Mouse (Mus musculus) neutrophil, adult 5-6 weeks (primary cell): Measurements from ENCODE around the gene 1190002N15Rik. TPM values are rescaled to one million over a fixed set of nuclear protein-coding genes. Genes with fewer than 3 reads are reported as not detected.

Source experiments
- ATAC-seq: fragments of 151-379, 151-347 bp; 2 replicates; pipeline ENCODE4 v1.8.0; 2017; ENCODE audit warnings: mild to moderate bottlenecking, moderate TSS enrichment; ENCODE audit not compliant: insufficient number of reproducible peaks, poor library complexity, low FRiP score, severe bottlenecking; ENCODE audit errors: extremely low read depth
- total RNA-seq: library from RNA; stranded (forward); fragments of 200-1000 nt; gene quantifications from 2 replicates; pipeline ENCODE4 v1.2.3, GENCODE M21; 2017

1190002N15Rik gene
- total RNA-seq: 9.1 and 9.5 TPM in 2 replicates

- ATAC-seq: peak; percentile 69
These were observed at the start of gene 1190002N15Rik for GRCm38 (mm10) chr9:94537970-94538822. TSS of gene 1190002N15Rik (minus strand) at chr9:94538081.

GRCm38 (mm10) chr9:94582309-94582708 lies 44.4 kb upstream of the 1190002N15Rik start:
- ATAC-seq: no peak

GRCm38 (mm10) chr9:94581661-94582060 lies 43.8 kb upstream of the 1190002N15Rik start:
- ATAC-seq: no peak

DNA sequence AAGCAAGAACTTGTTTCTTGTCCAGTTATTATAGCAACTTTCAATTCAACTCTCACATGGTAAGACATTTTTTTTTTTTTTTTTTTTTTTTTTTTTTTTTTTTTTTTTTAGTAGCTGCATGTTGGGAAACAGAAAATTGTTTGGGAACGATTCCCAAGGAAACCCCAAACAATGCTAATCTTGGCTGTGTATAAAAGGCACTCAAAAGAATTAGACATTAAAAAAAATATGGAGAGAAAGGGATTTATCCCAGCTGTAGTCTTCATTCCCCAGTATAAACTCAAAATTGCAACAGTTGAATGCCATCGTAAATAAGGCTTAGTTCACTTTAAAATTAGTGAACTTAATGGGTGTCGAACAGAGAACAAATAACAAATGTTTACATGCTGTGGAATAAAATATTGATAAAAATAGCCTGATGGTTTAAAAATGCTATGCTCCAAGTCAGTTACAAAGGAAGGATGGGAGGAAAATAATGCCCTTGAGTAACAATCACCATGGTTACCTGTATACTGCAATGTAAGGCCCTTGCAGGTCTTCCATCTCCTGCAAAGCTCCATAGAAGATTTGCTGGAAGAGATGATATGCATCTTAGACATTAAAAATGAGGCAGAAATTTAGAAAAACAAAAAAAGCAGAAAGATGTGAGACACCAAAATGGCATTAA lies 42.3 kb upstream of the 1190002N15Rik start:
- ATAC-seq: no peak

GRCm38 (mm10) chr9:94571802-94572201 lies 33.9 kb upstream of the 1190002N15Rik start:
- ATAC-seq: no peak

GRCm38 (mm10) chr9:94568386-94568785 lies 30.5 kb upstream of the 1190002N15Rik start:
- ATAC-seq: no peak

GRCm38 (mm10) chr9:94567722-94568314 lies 29.9 kb upstream of the 1190002N15Rik start:
- ATAC-seq: no peak

- ATAC-seq: no peak
These were observed 19.1 kb upstream of the 1190002N15Rik start for GRCm38 (mm10) chr9:94556776-94557514.

- ATAC-seq: no peak
These were observed 18.4 kb upstream of the 1190002N15Rik start for GRCm38 (mm10) chr9:94556249-94556648.

GRCm38 (mm10) chr9:94550493-94551095 lies 12.7 kb upstream of the 1190002N15Rik start:
- ATAC-seq: no peak

DNA sequence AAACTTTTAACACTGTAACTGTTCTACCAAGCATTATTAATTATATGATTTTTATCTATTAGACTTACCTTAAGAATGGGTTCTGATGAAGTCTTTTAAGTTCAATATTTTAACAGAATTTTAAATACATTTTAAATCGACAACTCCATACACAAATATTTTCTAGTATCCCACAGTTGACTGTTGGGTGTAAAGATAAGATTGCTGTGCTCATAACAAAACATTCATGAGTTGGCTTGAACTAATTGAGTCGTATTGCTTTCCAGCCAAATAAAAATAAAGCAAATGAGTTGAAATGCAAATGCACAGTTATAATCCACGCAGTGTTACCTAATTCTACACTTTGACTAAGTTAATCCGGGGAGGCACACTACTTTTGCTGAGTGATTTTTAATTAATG lies 6.0 kb upstream of the 1190002N15Rik start:
- ATAC-seq: no peak

- ATAC-seq: no peak
These were observed 2.6 kb upstream of the 1190002N15Rik start for GRCm38 (mm10) chr9:94540343-94541095.

- ATAC-seq: no peak
These were observed 1.5 kb upstream of the 1190002N15Rik start for GRCm38 (mm10) chr9:94539346-94539865.

GRCm38 (mm10) chr9:94538823-94539143 lies 902 bp upstream of the 1190002N15Rik start:
- 0 out of 2 replicates have a peak, but pooled peaks have one; percentile 0 for ATAC-seq

DNA sequence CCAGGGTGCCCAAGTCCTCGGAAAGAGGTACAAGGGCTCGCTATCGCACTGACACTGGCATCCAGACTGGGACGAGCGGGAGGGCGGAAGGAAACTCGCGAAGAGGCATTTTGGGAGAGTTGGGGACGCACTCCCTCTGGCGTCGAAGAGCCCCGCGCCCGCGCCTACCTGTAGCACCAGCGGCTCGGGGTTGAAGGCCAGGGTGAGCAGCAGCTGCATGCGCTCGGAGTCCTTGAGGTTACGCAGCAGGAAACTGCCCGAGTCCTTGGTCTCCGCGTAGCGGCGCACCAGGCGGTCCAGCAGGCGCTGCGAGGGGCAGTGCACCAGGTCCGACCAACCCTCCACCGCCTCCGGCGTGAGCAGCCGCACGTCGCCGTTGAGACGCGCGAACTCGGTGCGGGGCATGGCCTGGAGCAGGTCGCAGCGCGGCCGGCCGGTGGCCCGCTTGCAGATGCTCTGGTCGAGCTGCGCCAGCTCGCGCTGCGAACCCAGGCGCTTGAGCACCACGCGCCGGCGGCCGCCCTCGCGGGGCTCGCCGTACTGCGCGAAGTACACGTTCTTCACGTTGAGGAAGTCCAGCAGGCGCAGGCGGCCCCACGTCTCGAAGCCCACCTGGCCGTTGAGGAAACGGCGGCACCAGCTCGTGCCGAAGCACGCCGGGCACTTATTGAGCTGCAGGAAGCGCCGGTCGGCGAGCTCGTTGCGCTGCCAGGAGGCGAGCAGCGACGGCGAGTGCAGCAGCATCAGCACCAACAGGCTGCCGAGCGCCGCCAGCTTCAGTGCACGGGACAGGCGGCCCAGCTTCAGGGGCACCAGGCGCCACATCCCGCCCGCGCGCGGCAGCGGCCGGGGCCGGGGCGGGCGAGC lies 597 bp downstream of the 1190002N15Rik start:
- ATAC-seq: peak; percentile 18; the same call in 1 of the 2 replicates

DNA sequence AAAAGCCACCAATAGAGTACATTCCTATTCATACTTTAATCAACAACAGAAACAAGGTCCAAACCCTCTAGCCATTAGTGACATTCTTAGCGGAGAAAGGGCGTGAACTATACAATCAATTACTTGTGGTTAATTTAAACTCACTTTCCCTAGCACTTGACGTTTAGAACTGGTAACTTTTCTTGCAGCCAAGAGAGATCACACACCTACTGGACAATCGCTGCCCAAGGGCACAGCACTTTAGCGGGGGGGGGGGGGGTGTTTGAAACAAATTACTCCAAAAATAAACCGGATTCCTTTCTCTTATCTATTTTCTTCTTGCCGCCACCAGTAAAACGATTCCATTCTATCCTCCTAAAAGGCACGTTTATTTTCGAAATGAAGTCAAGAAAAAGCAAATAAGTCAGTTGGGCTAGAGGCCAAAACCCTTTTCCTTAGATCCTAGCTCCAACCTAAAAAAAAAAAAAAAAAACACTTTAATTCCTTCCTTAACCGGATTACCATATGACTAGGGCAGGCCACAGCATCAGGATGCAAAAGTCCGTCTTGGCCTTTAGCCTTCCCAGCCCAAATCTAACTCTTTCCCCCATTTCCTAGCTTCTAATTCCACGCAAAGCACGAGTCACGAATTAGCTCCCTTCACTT lies 1.5 kb downstream of the 1190002N15Rik start:
- no peak for ATAC-seq

- no peak for ATAC-seq
These were observed 3.1 kb downstream of the 1190002N15Rik start for GRCm38 (mm10) chr9:94534795-94535194.
